Mouse (Mus musculus) lung, postnatal 0 days (tissue): ENCODE measurements around the gene Tnnc2. TPM values are rescaled to one million over a fixed set of nuclear protein-coding genes. Genes with fewer than 3 reads are reported as not detected.
A peak's percentile ranks its signal among the peaks of the same experiment; 100 is the strongest.

Experiments
- ATAC-seq: fragments of 200-750 bp; cut with Nextera tagmentation; 2 replicates; pipeline ENCODE4 v1.8.0; 2017; ENCODE audit warnings: moderate library complexity
- DNase-seq: peaks from one replicate; pipeline ENCODE4 v3.0.0-alpha.2; 2016; ENCODE audit warnings: low spot score
- H3K27ac ChIP-seq: fragments of 300-500 bp; sonication (generic); 2 replicates; pipeline ENCODE4 v1.5.1; 2014; ENCODE audit warnings: antibody characterized with exemption, mild to moderate bottlenecking, low read length, mixed read lengths
- H3K27me3 ChIP-seq: fragments of 300-500 bp; sonication (generic); replicated peaks from 2 replicates; pipeline ENCODE4 v1.6.1; 2014; ENCODE audit warnings: low read length, mixed read lengths; ENCODE audit not compliant: insufficient read depth
- H3K36me3 ChIP-seq: fragments of 300-500 bp; sonication (generic); 2 replicates; pipeline ENCODE4 v1.6.1; 2014; ENCODE audit warnings: low read length, mixed read lengths; ENCODE audit not compliant: insufficient read depth
- H3K4me1 ChIP-seq: fragments of 300-500 bp; sonication (generic); 2 replicates; pipeline ENCODE4 v1.6.1; 2014; ENCODE audit warnings: antibody characterized with exemption, low read depth, low read length, mixed read lengths; ENCODE audit not compliant: insufficient read depth
- H3K4me2 ChIP-seq: fragments of 300-500 bp; sonication (generic); replicated peaks from 2 replicates; pipeline ENCODE4 v1.6.1; 2014; ENCODE audit warnings: low read depth, mild to moderate bottlenecking, low read length, moderate library complexity, mixed read lengths
- H3K4me3 ChIP-seq: fragments of 300-500 bp; sonication (generic); 2 replicates; pipeline ENCODE4 v1.5.1; 2014; ENCODE audit warnings: low read depth, low read length
- H3K9ac ChIP-seq: fragments of 300-500 bp; sonication (generic); replicated peaks from 2 replicates; pipeline ENCODE4 v1.6.1; 2014; ENCODE audit warnings: low read depth, mild to moderate bottlenecking
- H3K9me3 ChIP-seq: fragments of 300-500 bp; sonication (generic); 2 replicates; pipeline ENCODE4 v1.6.1; 2016; ENCODE audit warnings: low read length, mixed read lengths
- CTCF ChIP-seq: IDR thresholded peaks from 2 replicates; pipeline ENCODE4 v1.5.1; 2016; ENCODE audit warnings: antibody characterized with exemption, mild to moderate bottlenecking
- EP300 ChIP-seq: IDR thresholded peaks from 2 replicates; pipeline ENCODE4 v1.6.1; 2016; ENCODE audit warnings: antibody characterized with exemption, mild to moderate bottlenecking, control low read depth
- WGBS: fragments of 180-500 bp; shearing (Covaris S2); extraction: QIAGEN DNeasy Blood & Tissue Kit; methylation state at CpG from one replicate; pipeline ENCODE4 v1.1.7; 2014; 5-methylcytosine and 5-hydroxymethylcytosine counted together
- polyA plus RNA-seq: library from polyadenylated mRNA; unstranded; fragments of >200 nt; fragmentation: Nextera tagmentation; extraction: Ambion mirVana; gene quantifications from 2 replicates; pipeline ENCODE4 v1.2.1, GENCODE M21; 2015

The Tnnc2 gene
- polyA plus RNA-seq, 1 experiment from 2014 or later: 0.47 TPM

GRCm38 (mm10) chr2:164793236-164793635, 13.5 kb upstream of the Tnnc2 start:
- no peak overlapping the region for H3K4me3 ChIP-seq
- peak; percentile 55 for DNase-seq
- ATAC-seq: peak; percentile 18; the same call in 1 of the 2 replicates
- H3K9me3 ChIP-seq: no peaks in the 10 kb centered on the region
- H3K27ac ChIP-seq: no peak overlapping the region
- H3K4me2 ChIP-seq: no peak overlapping the region
- H3K36me3 ChIP-seq: peaks cover 24% of the 10 kb centered on the region; the same call in 1 of the 2 replicates
- no peaks in the 10 kb centered on the region for H3K4me1 ChIP-seq
- WGBS: 68% methylated on average over 3 of the region's 3 CpGs
- TF ChIP-seq EP300 (no peak), CTCF (peak; percentile 88)
- no peaks in the 10 kb centered on the region for H3K27me3 ChIP-seq
- no peak overlapping the region for H3K9ac ChIP-seq

DNA sequence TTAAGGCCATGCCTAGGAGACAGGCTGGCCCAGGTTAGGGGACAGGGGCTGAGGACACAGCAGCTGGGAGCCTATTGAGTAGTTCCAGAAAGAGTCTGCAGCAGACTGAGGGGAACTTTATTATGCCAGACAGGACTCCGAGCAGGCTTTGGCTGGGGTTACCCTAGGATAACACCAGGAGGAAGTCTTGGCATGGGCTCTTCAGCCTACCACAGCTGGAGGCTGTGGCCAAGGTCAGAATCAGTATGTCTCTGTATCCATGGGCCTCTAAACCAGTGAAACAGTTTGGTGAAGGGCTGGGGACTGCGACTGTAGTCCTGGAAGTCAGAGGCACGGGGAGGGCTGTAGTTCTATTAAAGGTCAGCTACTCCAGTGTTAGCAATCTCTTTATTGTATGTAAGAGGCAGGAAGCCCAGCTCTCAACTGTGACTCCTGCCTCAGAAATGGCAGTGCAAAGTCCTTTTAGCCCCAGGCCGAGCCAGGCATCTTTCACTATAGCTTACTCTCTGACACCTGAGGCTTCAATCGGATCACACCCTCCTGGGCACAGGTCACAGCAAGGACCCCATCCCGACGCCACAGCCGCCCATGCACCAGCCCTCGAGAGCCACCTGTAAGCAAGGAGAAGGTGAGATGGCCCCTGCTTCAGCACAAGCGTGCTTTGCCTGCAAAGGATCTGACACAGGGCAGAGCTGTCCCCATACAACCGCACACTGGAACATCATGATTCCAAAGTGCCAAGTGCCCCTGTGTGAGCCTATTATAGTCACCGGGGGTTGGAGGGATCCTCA, 12.8 kb upstream of the Tnnc2 start:
- TF ChIP-seq EP300 (no peak), CTCF (no peak)
- no peak overlapping the region for H3K27ac ChIP-seq
- WGBS: 89% methylated on average over 12 of the region's 12 CpGs

DNA sequence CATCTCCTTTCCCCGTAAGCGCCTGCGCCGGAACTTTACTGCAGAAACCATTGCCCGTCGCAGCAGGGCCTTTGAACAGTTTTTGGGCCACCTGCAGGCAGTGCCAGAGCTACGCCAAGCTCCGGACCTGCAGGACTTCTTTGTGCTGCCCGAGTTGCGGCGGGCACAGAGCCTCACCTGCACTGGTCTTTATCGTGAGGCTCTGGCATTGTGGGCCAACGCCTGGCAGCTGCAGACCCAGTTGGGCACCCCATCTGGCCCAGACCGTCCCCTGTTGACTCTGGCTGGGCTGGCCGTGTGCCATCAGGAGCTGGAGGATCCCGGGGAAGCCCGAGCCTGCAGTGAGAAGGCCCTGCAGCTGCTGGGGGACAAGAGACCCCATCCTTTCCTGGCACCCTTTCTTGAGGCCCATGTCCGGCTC, 12.1 kb upstream of the Tnnc2 start:
- no peak overlapping the region for H3K9ac ChIP-seq
- H3K9me3 ChIP-seq: no peaks in the 10 kb centered on the region
- 0 out of 2 replicates have a peak, but pooled peaks cover 2% of the 10 kb centered on the region for H3K4me1 ChIP-seq
- H3K36me3 ChIP-seq: peaks cover 24% of the 10 kb centered on the region; the same call in 1 of the 2 replicates
- DNase-seq (no peak), ATAC-seq (no peak)
- no peak overlapping the region for H3K27ac ChIP-seq
- H3K27me3 ChIP-seq: no peaks in the 10 kb centered on the region
- 89% methylated on average over 18 of the region's 18 CpGs for whole genome bisulfite sequencing
- H3K4me3 ChIP-seq: no peak overlapping the region
- H3K4me2 ChIP-seq: no peak overlapping the region
- TF ChIP-seq EP300 (no peak), CTCF (no peak)

More for the DNA sequence above, 12.8 kb upstream of the Tnnc2 start:
- DNase-seq (no peak), ATAC-seq (no peak)
- Histone ChIP-seq H3K9me3 (no peaks in the 10 kb centered on the region), H3K9ac (no peak overlapping the region), H3K4me1 (no peaks in the 10 kb centered on the region), H3K27me3 (no peaks in the 10 kb centered on the region), H3K4me3 (no peak overlapping the region), H3K4me2 (no peak overlapping the region), H3K36me3 (peaks cover 24% of the 10 kb centered on the region; the same call in 1 of the 2 replicates)

GRCm38 (mm10) chr2:164790451-164790850, 10.7 kb upstream of the Tnnc2 start:
- Histone ChIP-seq H3K4me1 (0 out of 2 replicates have a peak, but pooled peaks cover 8% of the 10 kb centered on the region), H3K27ac (0 out of 2 replicates have a peak overlapping the region, but pooled peaks have one; percentile 38), H3K4me3 (no peak overlapping the region), H3K9me3 (no peaks in the 10 kb centered on the region), H3K27me3 (no peaks in the 10 kb centered on the region), H3K4me2 (no peak overlapping the region), H3K9ac (no peak overlapping the region), H3K36me3 (peaks cover 21% of the 10 kb centered on the region; the same call in 1 of the 2 replicates)
- WGBS: 41% methylated on average over 4 of the region's 4 CpGs
- 0 out of 2 replicates have a peak, but pooled peaks have one; percentile 35 for TF ChIP-seq EP300
- no peak for TF ChIP-seq CTCF
- ATAC-seq: peak; percentile 46
- DNase-seq: peak; percentile 88

DNA sequence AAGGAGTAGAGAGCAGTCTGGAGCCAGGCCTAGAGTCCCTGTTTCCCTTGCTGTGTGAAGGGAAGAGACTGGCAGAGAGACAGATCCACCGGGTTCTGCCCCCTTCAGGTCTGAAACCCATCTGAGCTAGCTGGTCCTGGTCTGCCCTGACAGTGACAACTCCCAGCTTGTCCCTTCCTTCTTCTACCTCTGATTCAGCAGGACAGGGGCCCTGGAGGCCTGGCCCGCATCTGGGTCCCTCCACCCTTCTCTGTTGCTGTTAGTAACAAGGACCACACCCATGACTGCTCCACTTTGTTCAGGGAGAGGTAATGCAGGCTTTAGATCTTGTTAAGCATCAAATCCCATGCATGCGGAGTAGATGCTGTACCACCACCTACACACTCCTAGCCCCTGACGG, 8.6 kb upstream of the Tnnc2 start:
- no peak overlapping the region for H3K9ac ChIP-seq
- H3K4me2 ChIP-seq: no peak overlapping the region
- H3K36me3 ChIP-seq: peaks cover 16% of the 10 kb centered on the region; the same call in 1 of the 2 replicates
- H3K9me3 ChIP-seq: no peaks in the 10 kb centered on the region
- TF ChIP-seq EP300 (no peak), CTCF (no peak)
- WGBS: 70% methylated on average over 4 of the region's 4 CpGs
- no peaks in the 10 kb centered on the region for H3K27me3 ChIP-seq
- H3K27ac ChIP-seq: no peak overlapping the region
- H3K4me3 ChIP-seq: no peak overlapping the region
- ATAC-seq (no peak), DNase-seq (no peak)
- 0 out of 2 replicates have a peak, but pooled peaks cover 8% of the 10 kb centered on the region for H3K4me1 ChIP-seq

- Histone ChIP-seq H3K4me3 (no peak overlapping the region), H3K9me3 (no peaks in the 10 kb centered on the region), H3K4me1 (0 out of 2 replicates have a peak, but pooled peaks cover 8% of the 10 kb centered on the region), H3K9ac (no peak overlapping the region), H3K36me3 (peaks cover 13% of the 10 kb centered on the region; the same call in 1 of the 2 replicates), H3K4me2 (peak overlapping the region; percentile 22; the same call in 1 of the 2 replicates), H3K27ac (no peak overlapping the region), H3K27me3 (no peaks in the 10 kb centered on the region)
- ATAC-seq (no peak), DNase-seq (no peak)
- TF ChIP-seq EP300 (no peak), CTCF (no peak)
- whole genome bisulfite sequencing: 74% methylated on average over 10 of the region's 10 CpGs
Measured at GRCm38 (mm10) chr2:164787779-164788178, 8.0 kb upstream of the Tnnc2 start.
